Mouse (Mus musculus) bone marrow macrophage, adult 2 months (primary cell): ENCODE data around the gene Cdk14.

Experiments used
- CTCF ChIP-seq: IDR thresholded peaks from 2 replicates; pipeline ENCODE4 v1.5.1; 2012; ENCODE audit warnings: low read depth, mild to moderate bottlenecking, low read length, moderate library complexity
- POLR2A ChIP-seq: IDR thresholded peaks from 2 replicates; pipeline ENCODE4 v1.6.1; 2012; ENCODE audit warnings: mild to moderate bottlenecking, low read depth, low read length, borderline replicate concordance

GRCm38 (mm10) chr5:5359370-5359769 is 60.7 kb downstream of the Cdk14 start:
- TF ChIP-seq POLR2A = no peak
- TF ChIP-seq CTCF = no peak
